Mouse (Mus musculus): ENCODE results near the gene 2700097O09Rik. TPM values are rescaled to one million over a fixed set of nuclear protein-coding genes. Genes with fewer than 3 reads are reported as not detected.
"Not testable (repeated sequence)": the region's sequence is repeated elsewhere in the genome, so short reads cannot be mapped to it uniquely, and the experiment has no call there.

Gene 2700097O09Rik
- 25.1 and 28.2 TPM in 2 replicates for polyA plus RNA-seq (2014; fragmentation: Nextera tagmentation; extraction: Ambion mirVana)

DNA sequence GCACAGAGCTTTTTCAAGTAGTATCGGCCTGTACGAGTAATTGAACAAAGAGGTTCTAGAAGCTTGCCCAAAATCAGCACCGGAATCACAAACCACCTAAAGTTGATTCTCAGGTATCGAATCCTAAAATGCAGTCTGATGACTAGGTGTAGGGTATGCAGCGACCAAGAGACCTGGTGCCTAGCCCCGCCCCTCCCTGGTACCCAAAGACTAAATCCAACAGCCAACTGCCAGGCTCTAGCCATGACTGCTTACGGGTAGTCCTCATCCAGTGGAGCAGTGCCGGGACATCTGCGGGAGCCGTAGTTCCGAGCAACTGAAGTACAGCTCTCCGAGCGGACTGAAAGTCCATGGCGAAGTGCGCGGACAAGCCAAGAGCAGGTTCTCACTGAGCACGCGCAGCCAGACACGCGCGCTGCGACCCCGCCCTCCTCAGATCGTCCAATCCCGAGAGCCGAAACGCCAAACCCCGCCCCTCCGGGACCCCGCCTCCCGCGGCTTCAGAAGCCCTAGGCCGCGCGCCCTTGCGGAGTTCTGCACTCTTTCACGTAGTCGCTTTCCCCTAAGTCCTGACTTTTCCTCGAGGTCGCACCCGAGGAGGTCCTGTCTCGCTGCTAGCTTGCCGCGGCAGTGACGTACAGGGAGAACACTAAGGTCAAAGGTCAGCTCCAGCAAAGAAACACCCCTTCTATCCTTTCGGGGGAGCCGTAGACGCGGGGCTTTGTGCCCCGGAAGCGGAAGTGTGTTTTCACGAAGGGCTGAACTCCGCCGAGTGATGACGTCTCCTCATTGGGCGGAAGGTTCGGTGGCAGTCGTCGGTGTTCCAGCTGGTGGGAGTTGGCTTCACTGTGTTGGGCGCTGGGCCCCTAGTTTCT, at the start of gene 2700097O09Rik, which contains the start of gene Srp54a:
Gene 2700097O09Rik, minus strand, starts transcription at position 385 of the 875 bp plus-strand sequence.
Gene Srp54a, plus strand, starts transcription at position 537 of the 875 bp plus-strand sequence.
- H3K9me3 ChIP-seq (ENCODE audit: control insufficient read depth, low read length); H3K4me1 ChIP-seq (ENCODE audit: control insufficient read depth, insufficient read depth, low read length); H3K27me3 ChIP-seq (replicated peaks; ENCODE audit: control insufficient read depth, insufficient read depth, low read length); H3K36me3 ChIP-seq (ENCODE audit: control insufficient read depth, insufficient read depth, low read length): not testable (repeated sequence)
- peak; percentile 98 for ATAC-seq (ENCODE audit: low read depth)
- Histone ChIP-seq H3K9ac (ENCODE audit: low read depth, low read length) (peak within 1 kb of the TSS; percentile 82), H3K4me3 (ENCODE audit: low read depth, low read length) (peak within 1 kb of the TSS; percentile 61), H3K4me2 (ENCODE audit: low read depth, low read length) (peak within 1 kb of the TSS; percentile 60), H3K27ac (replicated peaks; ENCODE audit: low read depth, low read length) (peak within 1 kb of the TSS; percentile 86)
- peak; percentile 97 for DNase-seq (ENCODE audit: low spot score)
- under 1% methylated on average over 28 of the region's 60 CpGs for WGBS

GRCm38 (mm10) chr12:55124731-55125130, 44.8 kb upstream of the 2700097O09Rik start:
- no CpG with 5 or more reads among the region's 18 CpGs for WGBS
- peak; percentile 50 for ATAC-seq (ENCODE audit: low read depth)
- H3K9ac ChIP-seq (ENCODE audit: low read depth, low read length), result not testable (repeated sequence)

DNA sequence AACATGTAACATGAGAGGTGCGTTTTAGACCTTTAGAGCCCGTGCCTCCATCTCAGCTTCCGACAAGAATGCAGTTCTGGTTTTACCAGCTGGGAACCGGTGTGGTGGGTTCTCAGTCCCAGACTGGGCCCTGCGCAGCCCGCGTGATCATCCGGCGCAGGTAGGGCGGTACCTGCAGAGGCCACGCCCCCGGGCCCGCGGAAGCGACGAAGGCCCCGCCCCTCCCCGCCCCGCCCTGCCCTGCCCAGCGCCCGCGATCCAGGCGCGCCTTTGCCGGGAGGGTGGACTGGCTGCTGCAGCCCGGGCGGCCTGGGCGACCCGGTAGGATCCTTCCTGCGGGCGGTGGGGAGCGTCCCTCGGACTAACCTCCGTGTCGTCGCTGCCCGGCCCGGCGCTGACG, 44.3 kb upstream of the 2700097O09Rik start, which contains the start of gene Fam177a:
Gene Fam177a, plus strand, starts transcription at position 228 of the 400 bp plus-strand sequence.
- no CpG with 5 or more reads among the region's 40 CpGs for WGBS
- ATAC-seq (ENCODE audit: low read depth), result peak; percentile 97
- H3K36me3 ChIP-seq (ENCODE audit: control insufficient read depth, insufficient read depth, low read length); H3K27me3 ChIP-seq (replicated peaks; ENCODE audit: control insufficient read depth, insufficient read depth, low read length); H3K9me3 ChIP-seq (ENCODE audit: control insufficient read depth, low read length); DNase-seq (ENCODE audit: low spot score); H3K27ac ChIP-seq (replicated peaks; ENCODE audit: low read depth, low read length); H3K4me1 ChIP-seq (ENCODE audit: control insufficient read depth, insufficient read depth, low read length); H3K9ac ChIP-seq (ENCODE audit: low read depth, low read length); H3K4me2 ChIP-seq (ENCODE audit: low read depth, low read length); H3K4me3 ChIP-seq (ENCODE audit: low read depth, low read length): not testable (repeated sequence)

More at GRCm38 (mm10) chr12:55124731-55125130, 44.8 kb upstream of the 2700097O09Rik start:
- not testable (repeated sequence) for H3K36me3 ChIP-seq (ENCODE audit: control insufficient read depth, insufficient read depth, low read length); H3K9me3 ChIP-seq (ENCODE audit: control insufficient read depth, low read length); H3K4me2 ChIP-seq (ENCODE audit: low read depth, low read length); DNase-seq (ENCODE audit: low spot score); H3K4me3 ChIP-seq (ENCODE audit: low read depth, low read length); H3K4me1 ChIP-seq (ENCODE audit: control insufficient read depth, insufficient read depth, low read length); H3K27ac ChIP-seq (replicated peaks; ENCODE audit: low read depth, low read length); H3K27me3 ChIP-seq (replicated peaks; ENCODE audit: control insufficient read depth, insufficient read depth, low read length)

- not testable (repeated sequence) for H3K36me3 ChIP-seq (ENCODE audit: control insufficient read depth, insufficient read depth, low read length); H3K27ac ChIP-seq (replicated peaks; ENCODE audit: low read depth, low read length); H3K9ac ChIP-seq (ENCODE audit: low read depth, low read length); H3K4me2 ChIP-seq (ENCODE audit: low read depth, low read length); H3K4me1 ChIP-seq (ENCODE audit: control insufficient read depth, insufficient read depth, low read length); H3K9me3 ChIP-seq (ENCODE audit: control insufficient read depth, low read length); ATAC-seq (ENCODE audit: low read depth); H3K27me3 ChIP-seq (replicated peaks; ENCODE audit: control insufficient read depth, insufficient read depth, low read length); DNase-seq (ENCODE audit: low spot score); H3K4me3 ChIP-seq (ENCODE audit: low read depth, low read length)
- no CpG with 5 or more reads among the region's 7 CpGs for WGBS
Observed at GRCm38 (mm10) chr12:55112616-55113015, 32.7 kb upstream of the 2700097O09Rik start.

DNA sequence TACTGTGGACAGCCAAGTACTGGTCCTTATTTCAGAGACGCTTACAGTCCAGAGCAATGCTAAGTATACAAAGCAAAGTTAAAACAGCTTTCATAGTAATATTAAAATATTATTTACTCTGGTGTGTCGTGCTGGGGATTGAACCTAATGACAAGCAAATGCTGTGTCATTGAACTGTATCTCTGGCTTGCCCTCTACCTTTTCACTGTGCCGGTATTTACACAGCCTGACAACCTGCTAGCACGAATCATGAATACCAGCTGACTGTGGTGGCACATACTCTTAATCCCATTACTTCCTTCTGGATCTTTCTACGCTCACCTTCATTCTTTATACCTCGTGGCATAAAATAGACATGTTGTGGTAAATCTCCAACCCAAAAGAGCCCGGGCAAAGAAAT, 12.2 kb upstream of the 2700097O09Rik start:
- H3K36me3 ChIP-seq (ENCODE audit: control insufficient read depth, insufficient read depth, low read length); H3K4me3 ChIP-seq (ENCODE audit: low read depth, low read length); DNase-seq (ENCODE audit: low spot score); H3K9ac ChIP-seq (ENCODE audit: low read depth, low read length); H3K9me3 ChIP-seq (ENCODE audit: control insufficient read depth, low read length); H3K27ac ChIP-seq (replicated peaks; ENCODE audit: low read depth, low read length); ATAC-seq (ENCODE audit: low read depth); H3K27me3 ChIP-seq (replicated peaks; ENCODE audit: control insufficient read depth, insufficient read depth, low read length); H3K4me1 ChIP-seq (ENCODE audit: control insufficient read depth, insufficient read depth, low read length); H3K4me2 ChIP-seq (ENCODE audit: low read depth, low read length): not testable (repeated sequence)
- no CpG with 5 or more reads among the region's 7 CpGs for WGBS

DNA sequence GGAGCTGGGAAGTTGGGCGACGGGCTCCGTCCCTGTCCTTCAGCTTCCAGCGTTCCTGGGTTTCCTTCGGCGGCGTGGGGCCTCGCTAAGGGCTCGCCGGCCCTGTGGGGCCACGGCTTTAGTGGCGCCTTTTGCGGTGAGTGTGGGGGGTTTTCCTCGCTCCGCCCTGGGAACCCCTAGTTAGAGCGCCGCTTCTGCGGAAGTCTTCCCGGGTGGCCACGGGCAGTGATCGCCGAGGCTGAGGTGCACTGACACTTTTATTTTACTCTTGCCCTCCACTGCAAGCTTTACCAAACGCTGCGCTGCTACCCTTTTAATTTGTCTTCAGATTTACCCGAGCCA, 662 bp upstream of the 2700097O09Rik start:
- peak overlapping the region; percentile 61 for H3K4me3 ChIP-seq (ENCODE audit: low read depth, low read length)
- peak overlapping the region; percentile 86 for H3K27ac ChIP-seq (replicated peaks; ENCODE audit: low read depth, low read length)
- ATAC-seq (ENCODE audit: low read depth) (peak; percentile 58), DNase-seq (ENCODE audit: low spot score) (peak; percentile 6)
- under 1% methylated on average over 23 of the region's 25 CpGs for WGBS
- not testable (repeated sequence) for H3K9me3 ChIP-seq (ENCODE audit: control insufficient read depth, low read length); H3K4me1 ChIP-seq (ENCODE audit: control insufficient read depth, insufficient read depth, low read length); H3K36me3 ChIP-seq (ENCODE audit: control insufficient read depth, insufficient read depth, low read length); H3K27me3 ChIP-seq (replicated peaks; ENCODE audit: control insufficient read depth, insufficient read depth, low read length)
- peak overlapping the region; percentile 47 for H3K4me2 ChIP-seq (ENCODE audit: low read depth, low read length)
- H3K9ac ChIP-seq (ENCODE audit: low read depth, low read length), result peak overlapping the region; percentile 82

GRCm38 (mm10) chr12:55078706-55079105, 1.2 kb downstream of the 2700097O09Rik start:
- not testable (repeated sequence) for H3K9me3 ChIP-seq (ENCODE audit: control insufficient read depth, low read length); H3K36me3 ChIP-seq (ENCODE audit: control insufficient read depth, insufficient read depth, low read length); ATAC-seq (ENCODE audit: low read depth); H3K4me3 ChIP-seq (ENCODE audit: low read depth, low read length); H3K27me3 ChIP-seq (replicated peaks; ENCODE audit: control insufficient read depth, insufficient read depth, low read length); DNase-seq (ENCODE audit: low spot score); H3K27ac ChIP-seq (replicated peaks; ENCODE audit: low read depth, low read length); H3K4me1 ChIP-seq (ENCODE audit: control insufficient read depth, insufficient read depth, low read length)
- whole genome bisulfite sequencing, result 28% methylated on average over 2 of the region's 2 CpGs
- H3K9ac ChIP-seq (ENCODE audit: low read depth, low read length), result 0 out of 2 replicates have a peak overlapping the region, but pooled peaks have one; percentile 37
- H3K4me2 ChIP-seq (ENCODE audit: low read depth, low read length), result peak overlapping the region; percentile 60; the same call in 1 of the 2 replicates

DNA sequence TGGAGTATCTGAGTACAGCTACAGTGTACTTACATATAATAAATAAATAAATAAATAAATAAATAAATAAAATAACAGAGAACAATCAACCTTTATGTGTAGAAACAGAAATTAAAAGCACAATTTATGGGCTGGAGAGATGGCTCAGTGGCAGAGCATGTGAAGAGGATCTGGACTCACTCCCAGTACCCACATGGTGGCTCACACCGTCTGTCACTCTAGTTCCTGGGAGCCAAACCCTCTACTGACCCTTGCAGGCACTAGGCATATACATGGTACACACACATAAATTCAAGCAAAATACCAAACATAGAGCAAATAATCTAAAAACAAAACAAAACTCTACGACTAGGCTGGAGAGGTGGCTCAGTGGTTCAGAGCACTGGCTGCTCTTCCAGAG, 4.6 kb downstream of the 2700097O09Rik start:
- no peak for DNase-seq (ENCODE audit: low spot score)
- H3K4me3 ChIP-seq (ENCODE audit: low read depth, low read length), result no peak overlapping the region
- H3K36me3 ChIP-seq (ENCODE audit: control insufficient read depth, insufficient read depth, low read length), result no peaks in the 10 kb centered on the region
- ATAC-seq (ENCODE audit: low read depth), result no peak
- no peak overlapping the region for H3K4me2 ChIP-seq (ENCODE audit: low read depth, low read length)
- no peak overlapping the region for H3K9ac ChIP-seq (ENCODE audit: low read depth, low read length)
- 96% methylated on average over 2 of the region's 2 CpGs for WGBS
- H3K27me3 ChIP-seq (replicated peaks; ENCODE audit: control insufficient read depth, insufficient read depth, low read length), result no peaks in the 10 kb centered on the region
- H3K9me3 ChIP-seq (ENCODE audit: control insufficient read depth, low read length), result no peaks in the 10 kb centered on the region
- no peak overlapping the region for H3K27ac ChIP-seq (replicated peaks; ENCODE audit: low read depth, low read length)
- H3K4me1 ChIP-seq (ENCODE audit: control insufficient read depth, insufficient read depth, low read length), result no peaks in the 10 kb centered on the region
